ENCODE assay signal across 8 mouse cellular contexts in the genomic region with DNA sequence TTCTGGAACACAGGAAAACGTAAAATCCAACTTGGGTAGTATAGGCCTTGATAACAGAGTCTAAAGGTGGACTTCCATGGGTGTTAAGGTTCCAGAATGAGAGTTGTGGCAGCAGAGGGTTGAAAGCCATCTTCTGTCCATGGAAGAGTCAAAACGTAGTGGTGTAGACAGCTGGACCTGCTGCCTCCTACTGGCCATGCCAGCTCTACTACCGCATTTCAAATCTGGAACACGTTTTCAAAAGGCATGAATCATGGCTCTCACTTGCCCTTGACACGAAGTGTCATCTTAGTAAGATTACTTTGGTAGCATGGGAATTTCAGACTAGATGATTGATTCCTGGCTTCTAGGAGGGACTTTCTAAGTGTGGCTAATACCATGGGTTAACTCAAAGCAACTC. TPM values are rescaled to one million over a fixed set of nuclear protein-coding genes. Genes with fewer than 3 reads are reported as not detected.
DNase-seq lines count a peak whose midpoint lies in the region; ATAC-seq lines count a peak whose summit lies in the region.

No protein-coding gene starts in this region.

- ATAC-seq in erythroblast, adult 5-6 weeks (replicated peaks; ENCODE audit: low FRiP score, poor library complexity, severe bottlenecking) = peak; percentile 92

- DNase-seq in embryo, embryonic 10.5 days (ENCODE audit: low spot score) = peak; percentile 19
- no peak for DNase-seq in embryo, embryonic 10 days (ENCODE audit: low spot score)
- DNase-seq in CD4-positive helper T cell, adult 2 months (ENCODE audit: low read depth, low spot score) = peak; percentile 13
- peak; percentile 28 for DNase-seq in lung, postnatal 14 days
- no peak for DNase-seq in urinary bladder, postnatal 10 days (ENCODE audit: low spot score)
- no peak for DNase-seq in T-cell, adult 2 months (ENCODE audit: low spot score)
- DNase-seq in embryo, embryonic 11 days = no peak

RNA-seq across cellular contexts. Expression of a gene that starts 8.0 kb away (rescaled TPM):
- total RNA-seq in erythroblast, adult 5-6 weeks (2015; ENCODE audit: low replicate concordance) = 13.1 and 19.2 TPM in 2 replicates
- total RNA-seq in erythroblast, adult 5-6 weeks (2017; ENCODE audit: low replicate concordance) = 17.0 and 25.6 TPM in 2 replicates

Comparison
In these comparisons a context has a peak if more than half of its experiments do, and no peak if none do; other contexts are left out.
1. DNase-seq: peak in embryo, embryonic 10.5 days (single experiment), CD4-positive helper T cell, adult 2 months (single experiment) and lung, postnatal 14 days (single experiment); none in embryo, embryonic 10 days (single experiment), urinary bladder, postnatal 10 days (single experiment), T-cell, adult 2 months (single experiment) and embryo, embryonic 11 days (single experiment).